Mouse (Mus musculus): ENCODE measurements around the gene Ankdd1b. TPM values are rescaled to one million over a fixed set of nuclear protein-coding genes. Genes with fewer than 3 reads are reported as not detected.

Gene Ankdd1b
- total and polyA plus RNA-seq, 2 experiments from 2014 or later: 0.88 to 1.2 TPM

- Histone ChIP-seq H3K4me2 (ENCODE audit: low read depth, low read length) (no peak overlapping the region), H3K36me3 (replicated peaks; ENCODE audit: control insufficient read depth, insufficient read depth, low read length) (peaks cover 49% of the 10 kb centered on the region)
- 89% methylated on average over 8 of the region's 8 CpGs for WGBS
Observed at GRCm38 (mm10) chr13:96416380-96416779, 54.6 kb downstream of the Ankdd1b start.

GRCm38 (mm10) chr13:96414384-96414783, 56.6 kb downstream of the Ankdd1b start:
- ATAC-seq (ENCODE audit: insufficient read depth, low read depth) (no peak), DNase-seq (ENCODE audit: low spot score) (no peak)
- Histone ChIP-seq H3K9me3 (replicated peaks; ENCODE audit: control insufficient read depth, low read length) (no peaks in the 10 kb centered on the region), H3K4me2 (ENCODE audit: low read depth, low read length) (no peak overlapping the region), H3K9ac (replicated peaks; ENCODE audit: low read depth, low read length) (no peak overlapping the region), H3K36me3 (replicated peaks; ENCODE audit: control insufficient read depth, insufficient read depth, low read length) (peaks cover 64% of the 10 kb centered on the region), H3K4me3 (ENCODE audit: low read depth, low read length) (no peak overlapping the region), H3K27ac (ENCODE audit: low read depth) (no peak overlapping the region), H3K4me1 (ENCODE audit: control insufficient read depth, insufficient read depth) (no peaks in the 10 kb centered on the region), H3K27me3 (ENCODE audit: control insufficient read depth, insufficient read depth, low read length) (no peaks in the 10 kb centered on the region)
- TF ChIP-seq CTCF (IDR thresholded peaks at IDR 0.05; ENCODE audit: low read depth): no peak
- TF ChIP-seq EP300 (IDR thresholded peaks at IDR 0.05; ENCODE audit: low read depth): no peak
- WGBS: 59% methylated on average over 6 of the region's 6 CpGs

More at GRCm38 (mm10) chr13:96416380-96416779, 54.6 kb downstream of the Ankdd1b start:
- DNase-seq (ENCODE audit: low spot score) (no peak), ATAC-seq (ENCODE audit: insufficient read depth, low read depth) (no peak)
- no peaks in the 10 kb centered on the region for H3K27me3 ChIP-seq (ENCODE audit: control insufficient read depth, insufficient read depth, low read length)
- H3K27ac ChIP-seq (ENCODE audit: low read depth): no peak overlapping the region
- TF ChIP-seq EP300 (IDR thresholded peaks at IDR 0.05; ENCODE audit: low read depth): no peak
- no peak for TF ChIP-seq CTCF (IDR thresholded peaks at IDR 0.05; ENCODE audit: low read depth)
- no peaks in the 10 kb centered on the region for H3K4me1 ChIP-seq (ENCODE audit: control insufficient read depth, insufficient read depth)
- H3K9me3 ChIP-seq (replicated peaks; ENCODE audit: control insufficient read depth, low read length): no peaks in the 10 kb centered on the region
- no peak overlapping the region for H3K9ac ChIP-seq (replicated peaks; ENCODE audit: low read depth, low read length)
- no peak overlapping the region for H3K4me3 ChIP-seq (ENCODE audit: low read depth, low read length)

- H3K9me3 ChIP-seq (replicated peaks; ENCODE audit: control insufficient read depth, low read length): no peaks in the 10 kb centered on the region
- no peak overlapping the region for H3K4me2 ChIP-seq (ENCODE audit: low read depth, low read length)
- no peak overlapping the region for H3K9ac ChIP-seq (replicated peaks; ENCODE audit: low read depth, low read length)
- no peak overlapping the region for H3K4me3 ChIP-seq (ENCODE audit: low read depth, low read length)
- 90% methylated on average over 1 of the region's 1 CpGs for WGBS
- peaks cover 78% of the 10 kb centered on the region for H3K36me3 ChIP-seq (replicated peaks; ENCODE audit: control insufficient read depth, insufficient read depth, low read length)
- H3K27me3 ChIP-seq (ENCODE audit: control insufficient read depth, insufficient read depth, low read length): no peaks in the 10 kb centered on the region
- no peak for ATAC-seq (ENCODE audit: insufficient read depth, low read depth)
- no peak overlapping the region for H3K27ac ChIP-seq (ENCODE audit: low read depth)
- DNase-seq (ENCODE audit: low spot score): no peak
- no peaks in the 10 kb centered on the region for H3K4me1 ChIP-seq (ENCODE audit: control insufficient read depth, insufficient read depth)
- TF ChIP-seq CTCF (IDR thresholded peaks at IDR 0.05; ENCODE audit: low read depth) (no peak), EP300 (IDR thresholded peaks at IDR 0.05; ENCODE audit: low read depth) (no peak)
Observed at GRCm38 (mm10) chr13:96408786-96409185, 62.2 kb downstream of the Ankdd1b start.

GRCm38 (mm10) chr13:96407040-96407439, 64.0 kb downstream of the Ankdd1b start:
- no peak overlapping the region for H3K9ac ChIP-seq (replicated peaks; ENCODE audit: low read depth, low read length)
- peak; percentile 90 for TF ChIP-seq CTCF (IDR thresholded peaks at IDR 0.05; ENCODE audit: low read depth)
- no peak for TF ChIP-seq EP300 (IDR thresholded peaks at IDR 0.05; ENCODE audit: low read depth)
- ATAC-seq (ENCODE audit: insufficient read depth, low read depth) (peak; percentile 67; the same call in 1 of the 2 replicates), DNase-seq (ENCODE audit: low spot score) (peak; percentile 58)
- H3K9me3 ChIP-seq (replicated peaks; ENCODE audit: control insufficient read depth, low read length): no peaks in the 10 kb centered on the region
- H3K4me2 ChIP-seq (ENCODE audit: low read depth, low read length): no peak overlapping the region
- WGBS: 49% methylated on average over 4 of the region's 4 CpGs
- H3K27ac ChIP-seq (ENCODE audit: low read depth): no peak overlapping the region
- H3K27me3 ChIP-seq (ENCODE audit: control insufficient read depth, insufficient read depth, low read length): no peaks in the 10 kb centered on the region
- no peak overlapping the region for H3K4me3 ChIP-seq (ENCODE audit: low read depth, low read length)
- H3K36me3 ChIP-seq (replicated peaks; ENCODE audit: control insufficient read depth, insufficient read depth, low read length): peaks cover 75% of the 10 kb centered on the region
- H3K4me1 ChIP-seq (ENCODE audit: control insufficient read depth, insufficient read depth): no peaks in the 10 kb centered on the region

GRCm38 (mm10) chr13:96405518-96405917, 65.5 kb downstream of the Ankdd1b start:
- H3K4me3 ChIP-seq (ENCODE audit: low read depth, low read length): no peak overlapping the region
- no peaks in the 10 kb centered on the region for H3K4me1 ChIP-seq (ENCODE audit: control insufficient read depth, insufficient read depth)
- 83% methylated on average over 2 of the region's 2 CpGs for WGBS
- no peak overlapping the region for H3K4me2 ChIP-seq (ENCODE audit: low read depth, low read length)
- no peaks in the 10 kb centered on the region for H3K9me3 ChIP-seq (replicated peaks; ENCODE audit: control insufficient read depth, low read length)
- H3K27me3 ChIP-seq (ENCODE audit: control insufficient read depth, insufficient read depth, low read length): no peaks in the 10 kb centered on the region
- TF ChIP-seq EP300 (IDR thresholded peaks at IDR 0.05; ENCODE audit: low read depth) (no peak), CTCF (IDR thresholded peaks at IDR 0.05; ENCODE audit: low read depth) (no peak)
- no peak overlapping the region for H3K9ac ChIP-seq (replicated peaks; ENCODE audit: low read depth, low read length)
- ATAC-seq (ENCODE audit: insufficient read depth, low read depth) (no peak), DNase-seq (ENCODE audit: low spot score) (no peak)
- peaks cover 73% of the 10 kb centered on the region for H3K36me3 ChIP-seq (replicated peaks; ENCODE audit: control insufficient read depth, insufficient read depth, low read length)
- no peak overlapping the region for H3K27ac ChIP-seq (ENCODE audit: low read depth)

GRCm38 (mm10) chr13:96401251-96401650, 69.7 kb downstream of the Ankdd1b start:
- Histone ChIP-seq H3K4me1 (ENCODE audit: control insufficient read depth, insufficient read depth) (no peaks in the 10 kb centered on the region), H3K4me2 (ENCODE audit: low read depth, low read length) (no peak overlapping the region), H3K9me3 (replicated peaks; ENCODE audit: control insufficient read depth, low read length) (no peaks in the 10 kb centered on the region), H3K27me3 (ENCODE audit: control insufficient read depth, insufficient read depth, low read length) (no peaks in the 10 kb centered on the region), H3K36me3 (replicated peaks; ENCODE audit: control insufficient read depth, insufficient read depth, low read length) (peaks cover 89% of the 10 kb centered on the region), H3K9ac (replicated peaks; ENCODE audit: low read depth, low read length) (no peak overlapping the region), H3K4me3 (ENCODE audit: low read depth, low read length) (no peak overlapping the region), H3K27ac (ENCODE audit: low read depth) (no peak overlapping the region)
- ATAC-seq (ENCODE audit: insufficient read depth, low read depth): no peak
- no peak for DNase-seq (ENCODE audit: low spot score)
- WGBS: 93% methylated on average over 5 of the region's 5 CpGs
- TF ChIP-seq CTCF (IDR thresholded peaks at IDR 0.05; ENCODE audit: low read depth) (no peak), EP300 (IDR thresholded peaks at IDR 0.05; ENCODE audit: low read depth) (no peak)
